Mouse (Mus musculus) spleen, postnatal 14 days (tissue): ENCODE data around the gene Pcif1.

Source experiments
- DNase-seq, 2 experiments: peaks; one replicate each; pipeline ENCODE4 v3.0.0; 2021 to 2022; ENCODE audit warnings: low spot score in 2 of 2

Pcif1 gene

DNA sequence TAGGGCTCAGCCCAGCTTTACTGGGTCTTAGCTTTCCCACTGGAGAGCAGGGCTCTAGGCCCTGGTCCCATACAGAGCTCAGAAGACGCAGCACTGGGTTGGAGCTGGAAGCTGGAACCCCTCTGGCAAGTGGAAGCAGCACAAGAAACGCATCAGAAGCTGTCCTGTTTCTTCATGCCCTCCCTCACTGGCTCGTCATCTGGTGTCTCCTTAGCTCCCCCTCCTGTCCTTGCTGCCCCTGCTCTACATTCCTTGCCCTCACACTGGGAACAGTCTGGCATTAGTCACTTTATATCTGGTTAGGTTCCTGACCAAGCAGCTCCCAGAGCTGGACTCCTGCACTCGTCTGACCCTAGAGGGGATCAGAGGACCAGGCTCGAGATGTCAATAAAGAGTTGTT lies 14.9 kb downstream of the Pcif1 start:
- no peak for DNase-seq

GRCm38 (mm10) chr2:164894644-164895043 lies 15.5 kb downstream of the Pcif1 start:
- no peak for DNase-seq

- no peak for DNase-seq
Observed at GRCm38 (mm10) chr2:164895885-164896284, 16.8 kb downstream of the Pcif1 start.

GRCm38 (mm10) chr2:164898008-164898407 lies 18.9 kb downstream of the Pcif1 start:
- no peak for DNase-seq

DNA sequence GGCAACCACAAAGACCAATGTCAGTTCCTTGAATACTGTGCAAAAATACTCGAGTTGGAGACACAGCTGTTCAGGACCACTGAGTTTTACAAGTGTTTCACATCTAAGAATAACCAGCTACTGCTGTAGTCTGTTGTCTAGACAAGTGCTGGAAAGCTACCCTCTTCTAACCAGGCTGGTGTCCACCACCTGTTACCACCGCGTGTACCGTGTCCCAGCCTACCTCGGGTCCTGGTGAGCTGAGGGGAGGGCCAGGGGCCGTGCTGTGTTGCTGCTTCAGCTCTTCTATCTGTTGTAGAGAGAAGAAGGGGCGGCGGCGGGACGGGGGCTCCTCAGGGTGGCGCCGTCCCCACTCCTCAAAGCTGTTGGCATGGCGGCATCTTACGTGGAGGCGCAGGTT lies 19.9 kb downstream of the Pcif1 start:
- DNase-seq = no peak

DNA sequence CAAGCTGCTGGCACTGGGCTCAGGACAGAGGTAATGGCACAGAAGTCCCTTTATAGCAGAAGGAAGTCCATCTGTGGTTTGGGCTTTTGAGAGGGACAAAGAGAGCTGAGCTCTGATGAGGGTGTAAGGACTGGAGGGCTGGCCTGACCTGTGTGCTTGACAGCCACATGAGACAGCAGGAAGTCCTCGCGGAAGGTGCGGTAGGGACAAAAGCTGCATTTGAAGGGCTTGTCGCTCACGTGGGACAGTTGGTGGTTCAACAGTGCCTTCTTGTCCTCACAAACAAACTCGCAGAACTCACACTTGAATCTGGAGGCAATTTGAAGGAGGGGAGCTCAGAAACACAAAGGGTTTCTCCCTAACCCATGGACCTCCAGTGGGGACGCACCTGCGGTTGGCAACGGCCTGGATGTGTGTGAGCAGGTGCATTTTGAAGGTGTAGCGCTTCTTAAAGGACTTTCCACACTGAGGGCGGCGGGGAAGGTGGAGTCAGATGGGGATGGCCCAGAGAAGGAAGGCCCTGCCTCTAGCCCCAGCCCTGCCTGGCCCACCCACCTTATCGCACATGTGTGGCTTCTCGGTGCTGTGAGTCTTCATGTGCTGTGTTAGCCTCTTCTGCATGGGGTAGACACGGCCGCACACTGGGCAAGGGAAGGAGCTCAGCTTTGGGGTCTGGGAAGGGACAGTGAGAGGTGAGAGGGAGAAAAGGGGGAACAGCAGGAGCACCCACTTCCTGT lies 20.8 kb downstream of the Pcif1 start:
- DNase-seq = no peak

- no peak for DNase-seq
Observed at GRCm38 (mm10) chr2:164901380-164901779, 22.3 kb downstream of the Pcif1 start.

- no peak for DNase-seq
Observed at GRCm38 (mm10) chr2:164903496-164903895, 24.4 kb downstream of the Pcif1 start.

DNA sequence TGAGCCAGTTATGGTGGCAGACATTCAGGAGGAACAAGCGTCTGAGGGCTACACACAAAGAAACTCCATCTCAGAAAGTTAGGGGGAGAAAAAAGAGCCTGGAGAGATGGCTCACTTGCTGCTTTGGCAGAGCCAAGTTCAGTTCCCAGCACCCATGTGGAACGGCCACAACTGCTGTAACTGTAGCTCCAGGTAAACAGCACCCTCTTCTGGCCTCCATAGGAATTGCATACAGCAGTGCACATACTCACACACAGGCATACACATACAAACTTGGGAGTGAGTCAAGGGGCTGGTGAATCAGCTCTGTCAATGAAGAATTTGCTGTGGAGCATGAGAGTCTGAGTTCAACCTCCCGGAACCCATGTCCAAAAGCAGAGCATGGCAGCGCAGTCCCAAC lies 27.0 kb downstream of the Pcif1 start:
- DNase-seq = no peak

DNA sequence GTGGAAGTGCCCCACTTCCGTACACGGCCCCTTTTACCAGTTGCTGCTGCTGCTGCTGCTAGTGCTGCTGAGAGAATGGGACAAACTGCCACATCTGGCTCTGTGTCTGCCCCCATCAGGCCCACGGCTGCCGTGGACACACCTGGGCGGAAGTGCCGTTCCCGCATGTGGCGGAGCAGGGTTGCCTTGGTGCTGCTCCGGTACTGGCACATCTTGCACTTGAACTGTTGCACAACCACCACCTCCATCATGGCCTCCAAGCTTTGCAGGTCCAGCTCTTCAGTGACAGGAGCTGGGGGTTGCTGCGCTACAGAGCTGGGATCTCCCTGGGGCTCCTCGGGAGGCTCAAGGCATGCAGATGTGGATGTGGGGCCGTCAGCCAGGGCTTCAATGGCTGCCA lies 28.4 kb downstream of the Pcif1 start:
- DNase-seq = no peak

- DNase-seq = no peak
Observed at GRCm38 (mm10) chr2:164908011-164908410, 28.9 kb downstream of the Pcif1 start.

DNA sequence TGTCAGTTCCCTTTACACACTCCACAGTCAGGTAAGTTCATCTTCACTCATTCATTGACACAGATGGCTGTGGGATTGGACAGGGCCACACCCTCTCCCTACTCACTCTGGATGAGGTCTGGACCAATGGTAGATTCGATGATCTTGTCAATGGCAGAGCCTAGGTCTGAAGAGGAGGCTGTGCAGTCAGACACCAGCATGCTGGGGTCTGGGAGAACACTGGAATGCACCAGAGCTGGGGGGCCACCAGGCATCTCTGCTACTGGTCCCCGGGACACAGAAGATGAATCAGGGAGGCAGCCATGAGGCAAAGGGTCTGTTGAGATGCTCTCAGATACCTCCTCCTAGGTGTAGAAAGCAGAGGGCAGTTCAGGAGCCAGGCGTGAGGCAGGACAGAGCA lies 30.0 kb downstream of the Pcif1 start:
- no peak for DNase-seq

- DNase-seq = peak in 1 of 2 experiments; percentile 32
Observed at GRCm38 (mm10) chr2:164909542-164909941, 30.4 kb downstream of the Pcif1 start.

- no peak for DNase-seq
Observed at GRCm38 (mm10) chr2:164910360-164911061, 31.4 kb downstream of the Pcif1 start.

DNA sequence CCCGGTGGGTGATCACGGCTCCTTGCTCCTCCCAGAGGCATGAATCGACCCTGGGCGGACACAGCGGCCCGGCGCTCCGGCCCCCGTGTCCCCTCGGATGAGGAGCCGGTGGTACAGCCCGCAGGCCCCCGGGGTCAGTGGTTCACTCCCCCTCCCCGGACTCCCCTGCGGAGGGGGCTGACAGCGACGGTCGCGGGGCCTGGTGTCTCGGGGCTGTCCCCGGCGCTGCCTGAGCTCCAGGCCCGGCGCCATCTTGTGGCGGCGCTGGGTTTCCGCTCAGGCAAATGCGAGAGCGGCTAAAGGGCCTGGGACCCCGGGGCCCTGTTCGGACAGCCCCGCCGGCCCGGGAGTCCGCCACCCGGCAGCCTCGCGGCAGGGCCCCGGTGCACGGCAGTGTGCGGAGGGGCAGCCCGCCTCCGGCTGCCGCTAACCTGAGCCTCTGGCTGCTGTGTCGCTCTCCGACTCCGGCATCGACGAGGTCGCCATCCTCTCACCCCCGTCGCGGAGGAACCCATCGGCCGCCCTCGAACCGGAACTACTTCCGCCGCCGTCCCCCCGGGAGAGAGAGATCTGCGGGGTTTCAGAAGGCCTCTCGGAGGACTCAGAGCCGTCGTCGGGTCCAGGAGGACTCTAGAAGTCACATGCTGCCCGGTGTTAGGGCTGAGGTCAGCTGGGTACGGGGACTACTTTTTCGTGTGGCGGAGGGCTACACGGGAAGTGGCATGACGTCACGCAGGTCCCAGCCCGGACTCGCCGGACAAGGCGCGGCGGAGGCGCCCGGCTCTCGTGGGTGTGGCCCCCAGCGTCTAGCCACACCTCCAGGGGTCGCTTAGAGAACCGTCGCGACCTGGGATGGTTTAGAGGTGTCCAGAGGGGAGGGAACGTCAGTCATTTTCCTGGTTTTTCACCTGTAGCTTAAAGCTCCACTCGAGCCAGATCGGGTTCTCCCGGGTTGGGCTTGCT lies 32.3 kb downstream of the Pcif1 start, which contains the start of gene Zfp335:
Zfp335 (minus strand) TSS at position 672 of the 963 bp plus-strand sequence.
- DNase-seq = peak; percentile 87 to 89

- no peak for DNase-seq
Observed at GRCm38 (mm10) chr2:164912151-164912550, 33.0 kb downstream of the Pcif1 start.

GRCm38 (mm10) chr2:164912749-164913427 lies 33.8 kb downstream of the Pcif1 start:
- no peak for DNase-seq

GRCm38 (mm10) chr2:164913428-164913786 lies 34.3 kb downstream of the Pcif1 start:
- DNase-seq = peak; percentile 56 to 69

DNA sequence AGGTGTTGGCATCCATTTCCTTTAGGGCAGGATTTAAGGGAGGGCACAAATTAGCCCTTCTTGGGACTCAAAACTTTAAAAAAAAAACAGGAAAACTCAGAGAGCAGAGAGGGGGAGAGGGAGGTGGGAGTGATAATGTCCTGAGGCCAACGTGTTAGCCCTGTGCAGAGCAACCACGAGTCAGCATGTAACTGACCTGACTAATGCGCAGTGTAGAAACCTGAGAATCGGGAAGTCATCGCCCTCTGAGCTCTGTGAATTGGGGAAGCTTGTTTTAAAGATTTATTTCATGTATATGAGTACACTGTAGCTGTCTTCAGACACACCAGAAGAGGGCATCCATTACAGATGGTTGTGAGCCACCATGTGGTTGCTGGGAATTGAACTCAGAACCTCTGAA lies 37.7 kb downstream of the Pcif1 start:
- no peak for DNase-seq

- no peak for DNase-seq
Observed at GRCm38 (mm10) chr2:164917371-164917770, 38.3 kb downstream of the Pcif1 start.

- peak in 1 of 2 experiments; percentile 41 for DNase-seq
Observed at GRCm38 (mm10) chr2:164918325-164918724, 39.2 kb downstream of the Pcif1 start.

- no peak for DNase-seq
Observed at GRCm38 (mm10) chr2:164921984-164922383, 42.9 kb downstream of the Pcif1 start.
